Mouse (Mus musculus) thymus, adult 2 months (tissue): ENCODE data around the gene Phactr1.

Source experiments
- CTCF ChIP-seq: fragments of 200-500 bp; IDR thresholded peaks from 2 replicates; pipeline ENCODE4 v1.5.1; 2012; ENCODE audit warnings: mild to moderate bottlenecking, control low read depth, low read length, moderate library complexity, borderline replicate concordance; ENCODE audit not compliant: control insufficient read depth, poor library complexity, insufficient read depth; ENCODE audit errors: extremely low read depth
- POLR2A ChIP-seq: fragments of 200-500 bp; IDR thresholded peaks from 2 replicates; pipeline ENCODE4 v1.6.1; 2012; ENCODE audit warnings: mild to moderate bottlenecking, low read length, control low read depth, moderate library complexity; ENCODE audit not compliant: control insufficient read depth, poor library complexity, insufficient read depth; ENCODE audit errors: extremely low read depth

DNA sequence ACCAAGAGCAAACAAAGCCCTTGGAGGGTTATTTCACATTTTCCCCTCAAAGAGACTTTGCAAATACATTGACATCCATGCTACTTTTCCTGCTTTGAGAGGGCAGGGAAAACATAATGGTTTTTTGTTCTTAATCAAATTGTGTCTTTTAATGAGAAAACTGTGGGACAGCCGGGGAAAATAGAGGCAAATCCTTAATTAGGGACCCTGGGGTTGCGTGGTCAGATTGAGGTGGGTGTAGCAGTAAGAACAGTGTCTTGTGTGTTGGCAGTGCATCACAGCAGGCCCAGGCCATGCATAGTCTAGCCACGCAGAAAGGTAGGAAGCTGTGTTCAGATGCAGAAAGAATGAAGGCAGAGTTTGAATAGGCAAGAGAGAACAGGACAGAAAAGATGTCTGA lies 310.7 kb downstream of the Phactr1 start:
- TF ChIP-seq CTCF (no peak), POLR2A (no peak)
